Mouse (Mus musculus) myocyte (in vitro differentiated cells): ENCODE measurements around the gene Ubr3.

Source experiments
- CEBPB ChIP-seq: IDR thresholded peaks from 2 replicates; pipeline ENCODE4 v1.6.1; 2011; ENCODE audit warnings: mild to moderate bottlenecking, moderate library complexity; ENCODE audit not compliant: poor library complexity, insufficient read depth, severe bottlenecking
- E2F4 ChIP-seq: IDR thresholded peaks from one replicate; pipeline ENCODE4 v1.6.1; 2011; ENCODE audit warnings: mild to moderate bottlenecking, control low read depth, moderate library complexity; ENCODE audit not compliant: insufficient read depth
- MAX ChIP-seq: IDR thresholded peaks from one replicate; pipeline ENCODE4 v1.6.1; 2011; ENCODE audit warnings: low read depth, mild to moderate bottlenecking, control low read depth
- MYOD1 ChIP-seq, 3 experiments: IDR thresholded peaks; one replicate each; pipeline ENCODE4 v1.6.1; 2011; ENCODE audit warnings: control low read depth in 2 of 3, low read depth in 2 of 3, mild to moderate bottlenecking in 2 of 3, moderate library complexity in 1 of 3; ENCODE audit not compliant: insufficient read length in 2 of 3, control insufficient read depth in 1 of 3
- MYOG ChIP-seq, 3 experiments: IDR thresholded peaks; one replicate each; pipeline ENCODE4 v1.6.1; 2011; ENCODE audit warnings: control low read depth in 2 of 3, low read depth in 2 of 3, mild to moderate bottlenecking in 2 of 3; ENCODE audit not compliant: insufficient read length in 2 of 3, control insufficient read depth in 1 of 3, insufficient read depth in 1 of 3
- POLR2A ChIP-seq: IDR thresholded peaks from one replicate; pipeline ENCODE4 v1.6.1; 2011; ENCODE audit warnings: low read depth, mild to moderate bottlenecking, control low read depth, moderate library complexity; ENCODE audit not compliant: insufficient read length
- POLR2AphosphoS2 ChIP-seq: IDR thresholded peaks from one replicate; pipeline ENCODE4 v1.6.1; 2011; ENCODE audit warnings: low read depth, control low read depth; ENCODE audit not compliant: insufficient read length
- REST ChIP-seq: IDR thresholded peaks from one replicate; pipeline ENCODE4 v1.6.1; 2011; ENCODE audit warnings: mild to moderate bottlenecking, control low read depth, moderate library complexity; ENCODE audit not compliant: insufficient read depth, insufficient read length
- SRF ChIP-seq: IDR thresholded peaks from one replicate; pipeline ENCODE4 v1.6.1; 2011; ENCODE audit warnings: low read depth; ENCODE audit not compliant: control insufficient read depth, insufficient read length
- TCF12 ChIP-seq: IDR thresholded peaks from one replicate; pipeline ENCODE4 v1.6.1; 2011; ENCODE audit warnings: mild to moderate bottlenecking, control low read depth; ENCODE audit not compliant: poor library complexity, insufficient read depth, severe bottlenecking
- TCF3 ChIP-seq: IDR thresholded peaks from one replicate; pipeline ENCODE4 v1.6.1; 2011; ENCODE audit warnings: low read depth, control low read depth; ENCODE audit not compliant: insufficient read length
- USF1 ChIP-seq: IDR thresholded peaks from one replicate; pipeline ENCODE4 v1.6.1; 2011; ENCODE audit warnings: low read depth, mild to moderate bottlenecking, control low read depth, moderate library complexity

DNA sequence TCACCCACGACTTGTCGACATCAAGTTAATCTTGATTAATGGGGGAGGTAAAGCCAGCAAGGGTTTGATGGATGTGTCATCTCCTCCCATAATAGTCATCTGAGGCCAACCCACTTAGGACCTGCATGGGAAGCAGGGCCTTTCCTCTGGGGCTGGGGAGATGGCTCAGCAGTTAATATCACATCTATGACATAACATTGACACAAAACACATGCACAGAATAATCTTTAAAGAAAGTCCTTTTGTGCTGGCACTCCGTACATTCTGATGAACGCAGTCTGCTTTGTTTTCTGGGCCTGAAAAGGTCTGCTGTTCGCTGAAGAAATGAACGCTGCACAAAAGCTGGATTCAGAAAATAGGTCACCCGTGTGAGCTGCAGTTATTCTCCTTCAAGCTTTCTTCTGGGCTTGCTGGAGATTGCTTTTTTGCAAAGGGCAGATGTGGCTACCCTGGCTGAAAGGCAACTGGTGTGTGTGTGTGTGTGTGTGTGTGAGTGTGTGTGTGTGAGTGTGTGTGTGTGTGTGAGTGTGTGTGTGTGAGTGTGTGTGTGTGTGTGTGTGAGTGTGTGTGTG, 168.8 kb downstream of the Ubr3 start:
- no peak for TF ChIP-seq E2F4
- no peak for TF ChIP-seq POLR2A
- no peak for TF ChIP-seq USF1
- no peak for TF ChIP-seq MAX
- no peak for TF ChIP-seq CEBPB
- TF ChIP-seq TCF3 = no peak
- TF ChIP-seq TCF12 = no peak
- no peak for TF ChIP-seq MYOG (IDR thresholded peaks at IDR 0.05; ENCODE audit: control insufficient read depth in 1 of 3, insufficient read depth in 1 of 3, insufficient read length in 2 of 3, low read depth in 2 of 3)
- TF ChIP-seq POLR2AphosphoS2 = no peak
- no peak for TF ChIP-seq MYOD1 (IDR thresholded peaks at IDR 0.05; ENCODE audit: control insufficient read depth in 1 of 3, insufficient read length in 2 of 3, low read depth in 2 of 3)
- no peak for TF ChIP-seq SRF
- TF ChIP-seq REST = no peak
